Mouse (Mus musculus) kidney, adult 2 months (tissue): Measurements from ENCODE around the gene Vax2.

Source experiments
- CTCF ChIP-seq: fragments of 200-500 bp; conservative IDR thresholded peaks from 2 replicates; pipeline ENCODE4 v1.5.1; 2011; ENCODE audit warnings: low read depth, mild to moderate bottlenecking, control low read depth, low read length, moderate library complexity, mixed read lengths; ENCODE audit not compliant: insufficient read depth, insufficient read length
- POLR2A ChIP-seq: fragments of 200-500 bp; IDR thresholded peaks from one replicate; pipeline ENCODE4 v1.6.1; 2011; ENCODE audit warnings: low read depth, low read length, control low read depth

DNA sequence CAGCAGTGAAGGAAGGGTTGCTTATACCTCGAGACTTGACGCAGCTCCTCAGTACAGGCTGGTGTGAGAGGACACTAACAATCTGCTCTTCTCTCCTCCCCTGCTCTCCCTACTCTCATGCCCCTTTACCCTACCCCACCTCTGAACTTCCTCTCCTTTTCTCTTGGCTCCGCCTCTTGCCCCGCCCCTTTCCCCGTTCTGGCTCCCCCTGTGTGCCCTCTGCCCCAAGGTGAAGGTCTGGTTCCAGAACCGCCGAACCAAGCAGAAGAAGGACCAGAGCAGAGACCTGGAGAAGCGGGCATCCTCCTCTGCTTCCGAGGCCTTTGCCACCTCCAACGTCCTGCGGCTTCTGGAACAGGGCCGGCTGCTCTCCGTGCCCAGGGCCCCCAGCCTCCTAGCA is 26.2 kb downstream of the Vax2 start:
- no peak for TF ChIP-seq CTCF
- no peak for TF ChIP-seq POLR2A
